Mouse (Mus musculus): ENCODE results near the gene Tfr2. TPM values are rescaled to one million over a fixed set of nuclear protein-coding genes. Genes with fewer than 3 reads are reported as not detected.

Gene Tfr2
- total and polyA plus RNA-seq, 3 experiments, result 96.2 to 112 TPM; not detected in 1

- TF ChIP-seq ZKSCAN1 (IDR thresholded peaks at IDR 0.05; ENCODE audit: low read depth, low read length), result no peak
These were observed 16.2 kb upstream of the Tfr2 start, which contains the start of gene Actl6b (continued) for GRCm38 (mm10) chr5:137553411-137553837.

- TF ChIP-seq ZNF384 (IDR thresholded peaks at IDR 0.05; ENCODE audit: low read depth, low read length), result no peak
- TF ChIP-seq ZC3H11A (IDR thresholded peaks at IDR 0.05; ENCODE audit: low read depth, low read length), result no peak
- no peak for TF ChIP-seq CHD1 (IDR thresholded peaks at IDR 0.05; ENCODE audit: low read depth, low read length)
- TF ChIP-seq MAFK (IDR thresholded peaks at IDR 0.05; ENCODE audit: borderline replicate concordance, low read depth, low read length), result no peak
- no peak for TF ChIP-seq CTCF (IDR thresholded peaks at IDR 0.05 in 2 of 3, conservative IDR thresholded peaks at IDR 0.05 in 1 of 3; ENCODE audit: control insufficient read depth in 1 of 3, insufficient read depth in 1 of 3, low read depth in 2 of 3, low read length in 3 of 3, poor library complexity in 1 of 3, severe bottlenecking in 1 of 3)
- TF ChIP-seq USF2 (IDR thresholded peaks at IDR 0.05; ENCODE audit: borderline replicate concordance in 1 of 2, insufficient read depth in 1 of 2, low read depth in 1 of 2, low read length in 2 of 2), result no peak
- TF ChIP-seq TAL1 (IDR thresholded peaks at IDR 0.05; ENCODE audit: low read length), result no peak
- no peak for TF ChIP-seq GATA1 (IDR thresholded peaks at IDR 0.05; ENCODE audit: low read depth, low read length)
- H3K9ac ChIP-seq (ENCODE audit: control insufficient read depth, low read depth, low read length, poor library complexity, severe bottlenecking), result no peak overlapping the region
- H3K4me1 ChIP-seq (ENCODE audit: control insufficient read depth in 1 of 2, insufficient read depth in 2 of 2, low read length in 2 of 2), result 0 out of 4 replicates have a peak, but pooled peaks cover 0 to 4% of the 10 kb centered on the region in 2 experiments
- no peaks in the 10 kb centered on the region for H3K9me3 ChIP-seq (replicated peaks; ENCODE audit: insufficient read depth, low read length)
- no peak overlapping the region for H3K27ac ChIP-seq (ENCODE audit: control insufficient read depth, low read depth, low read length)
- no peak overlapping the region for H3K4me3 ChIP-seq (ENCODE audit: control insufficient read depth in 1 of 2, insufficient read depth in 1 of 2, low read depth in 2 of 2, low read length in 2 of 2)
- H3K36me3 ChIP-seq (ENCODE audit: control insufficient read depth in 1 of 2, insufficient read depth in 2 of 2, low read length in 2 of 2), result no peaks in the 10 kb centered on the region
- no peak for DNase-seq (ENCODE audit: low read depth, low spot score)
- H3K27me3 ChIP-seq (ENCODE audit: control insufficient read depth in 1 of 2, insufficient read depth in 2 of 2, low read length in 2 of 2), result peaks cover 7 to 16% of the 10 kb centered on the region in 2 experiments
- no peaks in the 10 kb centered on the region for H3K79me2 ChIP-seq (ENCODE audit: control insufficient read depth, insufficient read depth, low read length, poor library complexity)
These were observed 15.7 kb upstream of the Tfr2 start for GRCm38 (mm10) chr5:137553898-137554297.

- Histone ChIP-seq H3K4me1 (ENCODE audit: control insufficient read depth in 1 of 2, insufficient read depth in 2 of 2, low read length in 2 of 2) (no peaks in the 10 kb centered on the region), H3K9me3 (replicated peaks; ENCODE audit: insufficient read depth, low read length) (no peaks in the 10 kb centered on the region), H3K4me3 (ENCODE audit: control insufficient read depth in 1 of 2, insufficient read depth in 1 of 2, low read depth in 2 of 2, low read length in 2 of 2) (no peak overlapping the region), H3K79me2 (ENCODE audit: control insufficient read depth, insufficient read depth, low read length, poor library complexity) (no peaks in the 10 kb centered on the region), H3K27ac (ENCODE audit: control insufficient read depth, low read depth, low read length) (no peak overlapping the region), H3K27me3 (ENCODE audit: control insufficient read depth in 1 of 2, insufficient read depth in 2 of 2, low read length in 2 of 2) (peaks cover 11 to 36% of the 10 kb centered on the region in 2 experiments), H3K36me3 (ENCODE audit: control insufficient read depth in 1 of 2, insufficient read depth in 2 of 2, low read length in 2 of 2) (no peaks in the 10 kb centered on the region), H3K9ac (ENCODE audit: control insufficient read depth, low read depth, low read length, poor library complexity, severe bottlenecking) (no peak overlapping the region)
- TF ChIP-seq MYC (IDR thresholded peaks at IDR 0.05; ENCODE audit: low read depth, low read length) (no peak), ZKSCAN1 (IDR thresholded peaks at IDR 0.05; ENCODE audit: low read depth, low read length) (no peak), JUND (IDR thresholded peaks at IDR 0.05; ENCODE audit: low read depth, low read length) (no peak), CHD1 (IDR thresholded peaks at IDR 0.05; ENCODE audit: low read depth, low read length) (no peak), USF2 (IDR thresholded peaks at IDR 0.05; ENCODE audit: borderline replicate concordance in 1 of 2, insufficient read depth in 1 of 2, low read depth in 1 of 2, low read length in 2 of 2) (no peak), CHD2 (IDR thresholded peaks at IDR 0.05; ENCODE audit: low read length) (no peak), ELF1 (IDR thresholded peaks at IDR 0.05; ENCODE audit: low read depth, low read length) (no peak), TAL1 (IDR thresholded peaks at IDR 0.05; ENCODE audit: low read length) (no peak), EP300 (IDR thresholded peaks at IDR 0.05; ENCODE audit: low read depth in 1 of 2, low read length in 2 of 2) (no peak), CTCF (IDR thresholded peaks at IDR 0.05 in 2 of 3, conservative IDR thresholded peaks at IDR 0.05 in 1 of 3; ENCODE audit: control insufficient read depth in 1 of 3, insufficient read depth in 1 of 3, low read depth in 2 of 3, low read length in 3 of 3, poor library complexity in 1 of 3, severe bottlenecking in 1 of 3) (no peak)
- DNase-seq (ENCODE audit: low read depth, low spot score), result no peak
These were observed 8.1 kb upstream of the Tfr2 start for GRCm38 (mm10) chr5:137561556-137561955.

Measured in MEL (cell line).